Mouse (Mus musculus): ENCODE measurements around the gene Akr1b7. TPM values are rescaled to one million over a fixed set of nuclear protein-coding genes. Genes with fewer than 3 reads are reported as not detected.
"Not testable (repeated sequence)": the region's sequence is repeated elsewhere in the genome, so short reads cannot be mapped to it uniquely, and the experiment has no call there.

Akr1b7 gene
- polyA plus RNA-seq, 1 experiment from 2014 or later, result 0.15 TPM

- ATAC-seq (ENCODE audit: insufficient number of reproducible peaks, low FRiP score, low TSS enrichment, low read depth) (no peak), DNase-seq (ENCODE audit: low spot score) (no peak)
- H3K27me3 ChIP-seq (ENCODE audit: control insufficient read depth, insufficient read depth, low read length), result no peaks in the 10 kb centered on the region
- H3K9me3 ChIP-seq (ENCODE audit: control insufficient read depth, low read length), result no peaks in the 10 kb centered on the region
- H3K4me1 ChIP-seq (ENCODE audit: control insufficient read depth, insufficient read depth, low read length), result no peaks in the 10 kb centered on the region
- H3K9ac ChIP-seq (ENCODE audit: low read length), result no peak overlapping the region
- no peak overlapping the region for H3K27ac ChIP-seq (replicated peaks; ENCODE audit: low read depth, low read length)
- no peak overlapping the region for H3K4me2 ChIP-seq (ENCODE audit: low read depth, severe bottlenecking)
- H3K4me3 ChIP-seq (ENCODE audit: low read depth, low read length), result no peak overlapping the region
- WGBS, result 82% methylated on average over 10 of the region's 10 CpGs
- H3K36me3 ChIP-seq (ENCODE audit: control insufficient read depth, insufficient read depth, low read length), result no peaks in the 10 kb centered on the region
Observed at GRCm38 (mm10) chr6:34407403-34407802, 4.7 kb upstream of the Akr1b7 start.

GRCm38 (mm10) chr6:34412688-34413087 is 554 bp downstream of the Akr1b7 start:
- Histone ChIP-seq H3K27me3 (ENCODE audit: control insufficient read depth, insufficient read depth, low read length) (no peaks in the 10 kb centered on the region), H3K4me2 (ENCODE audit: low read depth, severe bottlenecking) (no peak overlapping the region), H3K9ac (ENCODE audit: low read length) (no peak overlapping the region), H3K36me3 (ENCODE audit: control insufficient read depth, insufficient read depth, low read length) (no peaks in the 10 kb centered on the region), H3K4me1 (ENCODE audit: control insufficient read depth, insufficient read depth, low read length) (no peaks in the 10 kb centered on the region), H3K4me3 (ENCODE audit: low read depth, low read length) (no peak overlapping the region), H3K9me3 (ENCODE audit: control insufficient read depth, low read length) (no peaks in the 10 kb centered on the region), H3K27ac (replicated peaks; ENCODE audit: low read depth, low read length) (no peak overlapping the region)
- ATAC-seq (ENCODE audit: insufficient number of reproducible peaks, low FRiP score, low TSS enrichment, low read depth), result no peak
- WGBS, result 81% methylated on average over 1 of the region's 1 CpGs
- no peak for DNase-seq (ENCODE audit: low spot score)

- not testable (repeated sequence) for H3K4me3 ChIP-seq (ENCODE audit: low read depth, low read length); H3K36me3 ChIP-seq (ENCODE audit: control insufficient read depth, insufficient read depth, low read length); H3K27ac ChIP-seq (replicated peaks; ENCODE audit: low read depth, low read length); H3K27me3 ChIP-seq (ENCODE audit: control insufficient read depth, insufficient read depth, low read length); H3K4me2 ChIP-seq (ENCODE audit: low read depth, severe bottlenecking); H3K4me1 ChIP-seq (ENCODE audit: control insufficient read depth, insufficient read depth, low read length); H3K9ac ChIP-seq (ENCODE audit: low read length); DNase-seq (ENCODE audit: low spot score); H3K9me3 ChIP-seq (ENCODE audit: control insufficient read depth, low read length); ATAC-seq (ENCODE audit: insufficient number of reproducible peaks, low FRiP score, low TSS enrichment, low read depth)
- 56% methylated on average over 1 of the region's 1 CpGs for WGBS
Observed at GRCm38 (mm10) chr6:34413386-34413785, 1.3 kb downstream of the Akr1b7 start.

- 94% methylated on average over 2 of the region's 2 CpGs for WGBS
Observed at GRCm38 (mm10) chr6:34416521-34416920, 4.4 kb downstream of the Akr1b7 start.

GRCm38 (mm10) chr6:34419071-34419470 is 6.9 kb downstream of the Akr1b7 start:
- H3K36me3 ChIP-seq (ENCODE audit: control insufficient read depth, insufficient read depth, low read length), result no peaks in the 10 kb centered on the region
- H3K27ac ChIP-seq (replicated peaks; ENCODE audit: low read depth, low read length), result no peak overlapping the region
- ATAC-seq (ENCODE audit: insufficient number of reproducible peaks, low FRiP score, low TSS enrichment, low read depth) (no peak), DNase-seq (ENCODE audit: low spot score) (no peak)
- no peak overlapping the region for H3K4me3 ChIP-seq (ENCODE audit: low read depth, low read length)
- H3K9ac ChIP-seq (ENCODE audit: low read length), result no peak overlapping the region
- H3K4me2 ChIP-seq (ENCODE audit: low read depth, severe bottlenecking), result no peak overlapping the region
- H3K27me3 ChIP-seq (ENCODE audit: control insufficient read depth, insufficient read depth, low read length), result no peaks in the 10 kb centered on the region
- H3K4me1 ChIP-seq (ENCODE audit: control insufficient read depth, insufficient read depth, low read length), result no peaks in the 10 kb centered on the region
- H3K9me3 ChIP-seq (ENCODE audit: control insufficient read depth, low read length), result no peaks in the 10 kb centered on the region

More at GRCm38 (mm10) chr6:34416521-34416920, 4.4 kb downstream of the Akr1b7 start:
- Histone ChIP-seq H3K27me3 (ENCODE audit: control insufficient read depth, insufficient read depth, low read length) (no peaks in the 10 kb centered on the region), H3K4me1 (ENCODE audit: control insufficient read depth, insufficient read depth, low read length) (no peaks in the 10 kb centered on the region), H3K4me2 (ENCODE audit: low read depth, severe bottlenecking) (no peak overlapping the region), H3K9me3 (ENCODE audit: control insufficient read depth, low read length) (no peaks in the 10 kb centered on the region), H3K36me3 (ENCODE audit: control insufficient read depth, insufficient read depth, low read length) (no peaks in the 10 kb centered on the region), H3K4me3 (ENCODE audit: low read depth, low read length) (no peak overlapping the region), H3K9ac (ENCODE audit: low read length) (no peak overlapping the region), H3K27ac (replicated peaks; ENCODE audit: low read depth, low read length) (no peak overlapping the region)
- no peak for ATAC-seq (ENCODE audit: insufficient number of reproducible peaks, low FRiP score, low TSS enrichment, low read depth)
- DNase-seq (ENCODE audit: low spot score), result no peak

GRCm38 (mm10) chr6:34439006-34439405 is 26.9 kb downstream of the Akr1b7 start:
- no peak overlapping the region for H3K27ac ChIP-seq (replicated peaks; ENCODE audit: low read depth, low read length)
- 63% methylated on average over 2 of the region's 2 CpGs for WGBS
- H3K9ac ChIP-seq (ENCODE audit: low read length), result no peak overlapping the region
- H3K4me1 ChIP-seq (ENCODE audit: control insufficient read depth, insufficient read depth, low read length), result no peaks in the 10 kb centered on the region
- no peak overlapping the region for H3K4me2 ChIP-seq (ENCODE audit: low read depth, severe bottlenecking)
- no peaks in the 10 kb centered on the region for H3K36me3 ChIP-seq (ENCODE audit: control insufficient read depth, insufficient read depth, low read length)
- ATAC-seq (ENCODE audit: insufficient number of reproducible peaks, low FRiP score, low TSS enrichment, low read depth), result no peak
- H3K4me3 ChIP-seq (ENCODE audit: low read depth, low read length), result no peak overlapping the region
- no peaks in the 10 kb centered on the region for H3K9me3 ChIP-seq (ENCODE audit: control insufficient read depth, low read length)
- no peaks in the 10 kb centered on the region for H3K27me3 ChIP-seq (ENCODE audit: control insufficient read depth, insufficient read depth, low read length)
- DNase-seq (ENCODE audit: low spot score), result no peak

- WGBS, result 66% methylated on average over 9 of the region's 9 CpGs
Observed at GRCm38 (mm10) chr6:34441556-34442257, 29.6 kb downstream of the Akr1b7 start.

GRCm38 (mm10) chr6:34443791-34444190 is 31.7 kb downstream of the Akr1b7 start:
- H3K9ac ChIP-seq (ENCODE audit: low read length), result no peak overlapping the region
- H3K36me3 ChIP-seq (ENCODE audit: control insufficient read depth, insufficient read depth, low read length), result no peaks in the 10 kb centered on the region
- H3K9me3 ChIP-seq (ENCODE audit: control insufficient read depth, low read length), result no peaks in the 10 kb centered on the region
- WGBS, result 87% methylated on average over 2 of the region's 2 CpGs
- no peak overlapping the region for H3K4me2 ChIP-seq (ENCODE audit: low read depth, severe bottlenecking)
- H3K27ac ChIP-seq (replicated peaks; ENCODE audit: low read depth, low read length), result no peak overlapping the region
- H3K4me3 ChIP-seq (ENCODE audit: low read depth, low read length), result no peak overlapping the region
- no peak for ATAC-seq (ENCODE audit: insufficient number of reproducible peaks, low FRiP score, low TSS enrichment, low read depth)
- H3K27me3 ChIP-seq (ENCODE audit: control insufficient read depth, insufficient read depth, low read length), result no peaks in the 10 kb centered on the region
- no peaks in the 10 kb centered on the region for H3K4me1 ChIP-seq (ENCODE audit: control insufficient read depth, insufficient read depth, low read length)
- DNase-seq (ENCODE audit: low spot score), result no peak

More at GRCm38 (mm10) chr6:34441556-34442257, 29.6 kb downstream of the Akr1b7 start:
- Histone ChIP-seq H3K4me3 (ENCODE audit: low read depth, low read length) (no peak overlapping the region), H3K36me3 (ENCODE audit: control insufficient read depth, insufficient read depth, low read length) (no peaks in the 10 kb centered on the region), H3K9me3 (ENCODE audit: control insufficient read depth, low read length) (no peaks in the 10 kb centered on the region), H3K4me1 (ENCODE audit: control insufficient read depth, insufficient read depth, low read length) (no peaks in the 10 kb centered on the region), H3K4me2 (ENCODE audit: low read depth, severe bottlenecking) (no peak overlapping the region), H3K27me3 (ENCODE audit: control insufficient read depth, insufficient read depth, low read length) (no peaks in the 10 kb centered on the region), H3K9ac (ENCODE audit: low read length) (no peak overlapping the region), H3K27ac (replicated peaks; ENCODE audit: low read depth, low read length) (no peak overlapping the region)
- ATAC-seq (ENCODE audit: insufficient number of reproducible peaks, low FRiP score, low TSS enrichment, low read depth), result no peak
- no peak for DNase-seq (ENCODE audit: low spot score)

- Histone ChIP-seq H3K36me3 (ENCODE audit: control insufficient read depth, insufficient read depth, low read length) (no peaks in the 10 kb centered on the region), H3K9ac (ENCODE audit: low read length) (no peak overlapping the region), H3K9me3 (ENCODE audit: control insufficient read depth, low read length) (no peaks in the 10 kb centered on the region), H3K4me2 (ENCODE audit: low read depth, severe bottlenecking) (no peak overlapping the region), H3K27ac (replicated peaks; ENCODE audit: low read depth, low read length) (no peak overlapping the region), H3K4me1 (ENCODE audit: control insufficient read depth, insufficient read depth, low read length) (no peaks in the 10 kb centered on the region), H3K27me3 (ENCODE audit: control insufficient read depth, insufficient read depth, low read length) (no peaks in the 10 kb centered on the region), H3K4me3 (ENCODE audit: low read depth, low read length) (no peak overlapping the region)
- no peak for ATAC-seq (ENCODE audit: insufficient number of reproducible peaks, low FRiP score, low TSS enrichment, low read depth)
- WGBS, result 11% methylated on average over 2 of the region's 2 CpGs
- DNase-seq (ENCODE audit: low spot score), result peak; percentile 82
Observed at GRCm38 (mm10) chr6:34447961-34448360, 35.8 kb downstream of the Akr1b7 start.
